Mouse (Mus musculus) bone marrow, adult 2 months (tissue): ENCODE measurements around the gene Olfr503.

Experiments used
- CTCF ChIP-seq: fragments of 200-500 bp; IDR thresholded peaks from 2 replicates; pipeline ENCODE4 v1.5.1; 2011; ENCODE audit warnings: low read length, control low read depth; ENCODE audit not compliant: control insufficient read depth, insufficient read depth
- POLR2A ChIP-seq: fragments of 200-500 bp; IDR thresholded peaks from 2 replicates; pipeline ENCODE4 v1.6.1; 2011; ENCODE audit warnings: low read depth, mild to moderate bottlenecking, control low read depth, low read length, borderline replicate concordance; ENCODE audit not compliant: control insufficient read depth

DNA sequence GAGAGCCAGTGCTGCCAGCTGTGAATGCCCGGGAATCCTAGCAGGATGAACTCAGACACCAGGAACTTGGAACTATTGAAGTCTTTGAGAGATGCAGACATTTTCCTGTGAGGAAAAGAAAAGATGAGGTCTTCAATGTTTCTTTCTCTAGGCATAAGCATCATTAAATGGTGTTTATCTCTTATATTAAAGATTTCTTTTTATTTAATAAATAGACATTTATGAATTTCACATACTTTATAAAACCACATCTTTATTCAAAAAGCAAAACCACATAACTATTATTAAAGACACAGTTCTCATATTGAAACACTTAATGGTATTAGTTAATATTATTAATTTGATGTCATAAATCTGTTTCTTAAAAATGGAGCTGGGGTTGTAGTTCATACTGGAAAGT lies 21.4 kb downstream of the Olfr503 start, which contains the start of gene Olfr504:
- TF ChIP-seq POLR2A (no peak), CTCF (no peak)
